ENCODE assay signal across 24 mouse cellular contexts in the genomic region with DNA sequence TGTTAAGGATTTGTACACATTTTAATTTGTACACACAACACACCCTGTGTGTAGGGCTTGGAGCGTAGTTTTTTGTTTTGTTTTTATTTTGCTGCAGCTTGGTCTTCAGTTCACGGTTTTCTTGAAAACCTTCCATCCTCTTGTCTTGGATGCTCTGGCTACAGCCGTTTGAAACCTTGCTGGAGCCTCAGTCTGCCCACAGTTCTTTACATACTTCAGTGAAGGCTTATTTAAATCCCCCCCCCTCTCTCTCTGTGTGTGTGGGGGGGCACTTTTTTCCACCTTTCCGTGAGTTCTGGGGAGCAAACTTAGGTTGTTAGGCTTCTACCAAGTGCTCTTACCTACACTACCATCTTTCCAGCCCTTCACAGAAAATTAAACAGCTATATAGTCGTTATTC. TPM values are rescaled to one million over a fixed set of nuclear protein-coding genes. Genes with fewer than 3 reads are reported as not detected.
DNase-seq lines count a peak whose midpoint lies in the region; ATAC-seq lines count a peak whose summit lies in the region.
"Had no signal": no experiment of that assay in that cellular context is flagged by ENCODE, and none has a peak within 500 bp of the region (broad histone marks: within the 10 kb centered on the region; RNA-seq: fewer than 3 reads in every experiment).

No protein-coding gene starts in this region.

- H3K9ac ChIP-seq in hindbrain, embryonic 14.5 days, result no peak overlapping the region
- H3K9ac ChIP-seq in neural tube, embryonic 12.5 days, result no peak overlapping the region
- no peak overlapping the region for H3K9ac ChIP-seq in hindbrain, embryonic 15.5 days
- H3K9ac ChIP-seq: heart, embryonic 13.5 days; limb, embryonic 12.5 days; liver, postnatal 0 days had no signal

- no peaks in the 10 kb centered on the region for H3K36me3 ChIP-seq in hindbrain, embryonic 10.5 days
- no peaks in the 10 kb centered on the region for H3K36me3 ChIP-seq in hindbrain, embryonic 14.5 days (replicated peaks; ENCODE audit: control insufficient read depth, insufficient read depth)
- no peaks in the 10 kb centered on the region for H3K36me3 ChIP-seq in neural tube, embryonic 12.5 days
- no peaks in the 10 kb centered on the region for H3K36me3 ChIP-seq in hindbrain, embryonic 15.5 days
- H3K36me3 ChIP-seq: G1E; heart, embryonic 13.5 days; limb, embryonic 12.5 days had no signal

- WGBS in hindbrain, embryonic 10.5 days, result 19% methylated on average over 5 of the region's 5 CpGs
- 16% methylated on average over 5 of the region's 5 CpGs for WGBS in hindbrain, embryonic 14.5 days
- WGBS in neural tube, embryonic 12.5 days, result 25% methylated on average over 5 of the region's 5 CpGs
- WGBS in hindbrain, embryonic 15.5 days, result 16% methylated on average over 5 of the region's 5 CpGs

- DNase-seq in hindbrain, embryonic 10.5 days (ENCODE audit: low spot score), result no peak
- DNase-seq in hindbrain, embryonic 14.5 days (ENCODE audit: low spot score), result no peak
- DNase-seq in neural tube, embryonic 10.5 days (ENCODE audit: extremely low spot score, low spot score), result no peak
- DNase-seq in ovary, postnatal 14 days (ENCODE audit: low spot score), result no peak
- DNase-seq: adrenal gland, postnatal 36 days; cerebellum, adult 9-10 months; gastrocnemius, postnatal 25 days; heart, adult 18-20 months; kidney, adult 9 months; kidney, postnatal 25 days; liver, postnatal 0 days; thymus, postnatal 25 days had no signal

- H3K4me3 ChIP-seq in hindbrain, embryonic 10.5 days, result peak overlapping the region; percentile 33
- H3K4me3 ChIP-seq in hindbrain, embryonic 14.5 days (replicated peaks; ENCODE audit: low read length), result no peak overlapping the region
- H3K4me3 ChIP-seq in neural tube, embryonic 12.5 days, result no peak overlapping the region
- H3K4me3 ChIP-seq in hindbrain, embryonic 15.5 days, result no peak overlapping the region
- H3K4me3 ChIP-seq: heart, embryonic 13.5 days; limb, embryonic 12.5 days had no signal

- peaks cover 49% of the 10 kb centered on the region for H3K4me1 ChIP-seq in hindbrain, embryonic 10.5 days (replicated peaks)
- H3K4me1 ChIP-seq in hindbrain, embryonic 14.5 days (replicated peaks; ENCODE audit: control insufficient read depth, insufficient read depth, low read length), result no peaks in the 10 kb centered on the region; the same call in 1 of the 2 replicates
- peaks cover 8% of the 10 kb centered on the region; the same call in 1 of the 2 replicates for H3K4me1 ChIP-seq in neural tube, embryonic 12.5 days
- H3K4me1 ChIP-seq in hindbrain, embryonic 15.5 days (replicated peaks), result peaks cover 18% of the 10 kb centered on the region

- H3K27me3 ChIP-seq in hindbrain, embryonic 10.5 days (ENCODE audit: insufficient read depth, poor library complexity, severe bottlenecking), result peaks cover 97% of the 10 kb centered on the region
- H3K27me3 ChIP-seq in hindbrain, embryonic 14.5 days (ENCODE audit: control insufficient read depth, insufficient read depth, low read length), result peaks cover 92% of the 10 kb centered on the region
- H3K27me3 ChIP-seq in neural tube, embryonic 12.5 days (replicated peaks), result peaks cover 63% of the 10 kb centered on the region
- peaks cover 78% of the 10 kb centered on the region for H3K27me3 ChIP-seq in hindbrain, embryonic 15.5 days
- H3K27me3 ChIP-seq: CH12.LX had no signal

- no peak overlapping the region for H3K4me2 ChIP-seq in hindbrain, embryonic 14.5 days (replicated peaks)
- H3K4me2 ChIP-seq in neural tube, embryonic 12.5 days (replicated peaks), result peak overlapping the region; percentile 24
- H3K4me2 ChIP-seq in hindbrain, embryonic 15.5 days, result 0 out of 2 replicates have a peak overlapping the region, but pooled peaks have one; percentile 3
- H3K4me2 ChIP-seq: heart, embryonic 13.5 days; limb, embryonic 12.5 days; liver, embryonic 11.5 days had no signal

- no peak for ATAC-seq in hindbrain, embryonic 14.5 days (ENCODE audit: low FRiP score)
- ATAC-seq in neural tube, embryonic 12.5 days (ENCODE audit: low FRiP score, low read depth), result no peak
- no peak for ATAC-seq in hindbrain, embryonic 15.5 days (ENCODE audit: low FRiP score, low read depth)
- no peak for ATAC-seq in inflammation-experienced regulatory T-cells, adult 6 months
- ATAC-seq: liver, postnatal 0 days; lung, postnatal 0 days; Patski had no signal

- H3K27ac ChIP-seq in hindbrain, embryonic 10.5 days, result peak overlapping the region; percentile 83
- H3K27ac ChIP-seq in hindbrain, embryonic 14.5 days, result no peak overlapping the region
- H3K27ac ChIP-seq in neural tube, embryonic 12.5 days, result no peak overlapping the region
- H3K27ac ChIP-seq in hindbrain, embryonic 15.5 days (replicated peaks), result no peak overlapping the region
- H3K27ac ChIP-seq: heart, embryonic 13.5 days; limb, embryonic 12.5 days; macrophage had no signal

- no peaks in the 10 kb centered on the region for H3K9me3 ChIP-seq in hindbrain, embryonic 10.5 days
- no peaks in the 10 kb centered on the region for H3K9me3 ChIP-seq in hindbrain, embryonic 14.5 days (ENCODE audit: control insufficient read depth, low read length)
- H3K9me3 ChIP-seq in neural tube, embryonic 12.5 days, result no peaks in the 10 kb centered on the region
- no peaks in the 10 kb centered on the region for H3K9me3 ChIP-seq in hindbrain, embryonic 15.5 days
- H3K9me3 ChIP-seq: G1E; limb, embryonic 12.5 days had no signal

RNA-seq across cellular contexts. Expression of a gene that starts 19.8 kb away (rescaled TPM):
- polyA plus RNA-seq in hindbrain, embryonic 10.5 days (2016; fragmentation: Nextera tagmentation; extraction: Ambion mirVana), result 16.4 and 18.3 TPM in 2 replicates
- polyA plus RNA-seq in hindbrain, embryonic 14.5 days (2014; fragmentation: Nextera tagmentation; extraction: Ambion mirVana), result 34.9 and 37.5 TPM in 2 replicates
- 14.7 and 19.7 TPM in 2 replicates for polyA plus RNA-seq in neural tube, embryonic 12.5 days (2016; fragmentation: Nextera tagmentation; extraction: Ambion mirVana)
- 30.4 and 37.8 TPM in 2 replicates for polyA plus RNA-seq in hindbrain, embryonic 15.5 days (2015; fragmentation: Nextera tagmentation; extraction: Ambion mirVana)
- under 1 TPM in 1 of 3 experiments, not detected in 2; 0.07 TPM for polyA plus RNA-seq in inflammation-experienced regulatory T-cells, adult 6 months (2017; shearing (Covaris generic))
- polyA plus RNA-seq: G1E, macrophage, Patski had no signal

RNA-seq across cellular contexts. Expression of a gene that starts 38.9 kb away (rescaled TPM):
- polyA plus RNA-seq in hindbrain, embryonic 10.5 days (2016; fragmentation: Nextera tagmentation; extraction: Ambion mirVana), result 0.19 and 0.26 TPM in 2 replicates
- polyA plus RNA-seq in hindbrain, embryonic 14.5 days (2014; fragmentation: Nextera tagmentation; extraction: Ambion mirVana), result 0.35 and 0.63 TPM in 2 replicates
- 0.35 and 0.42 TPM in 2 replicates for polyA plus RNA-seq in neural tube, embryonic 12.5 days (2016; fragmentation: Nextera tagmentation; extraction: Ambion mirVana)
- 0.44 and 0.73 TPM in 2 replicates for polyA plus RNA-seq in hindbrain, embryonic 15.5 days (2015; fragmentation: Nextera tagmentation; extraction: Ambion mirVana)
- polyA plus RNA-seq in inflammation-experienced regulatory T-cells, adult 6 months (2017; shearing (Covaris generic)), result not detected
- polyA plus RNA-seq: intestine, embryonic 14.5 days; macrophage; Patski had no signal

Comparison
In these comparisons a context has a peak if more than half of its experiments do, and no peak if none do; other contexts are left out.
1. RNA of a gene that starts 19.8 kb away (polyA plus RNA-seq): 34.9 to 37.5 TPM in hindbrain, embryonic 14.5 days, 30.4 to 37.8 TPM in hindbrain, embryonic 15.5 days, 16.4 to 18.3 TPM in hindbrain, embryonic 10.5 days and 14.7 to 19.7 TPM in neural tube, embryonic 12.5 days; 0.07 TPM in inflammation-experienced regulatory T-cells, adult 6 months; every median in the first group is over 10 times any median in the second.